Mouse (Mus musculus): ENCODE results near the gene B3glct. TPM values are rescaled to one million over a fixed set of nuclear protein-coding genes. Genes with fewer than 3 reads are reported as not detected.

B3glct gene
- 10 to 100 TPM; 13.5 to 14.7 TPM for total RNA-seq (2021)

DNA sequence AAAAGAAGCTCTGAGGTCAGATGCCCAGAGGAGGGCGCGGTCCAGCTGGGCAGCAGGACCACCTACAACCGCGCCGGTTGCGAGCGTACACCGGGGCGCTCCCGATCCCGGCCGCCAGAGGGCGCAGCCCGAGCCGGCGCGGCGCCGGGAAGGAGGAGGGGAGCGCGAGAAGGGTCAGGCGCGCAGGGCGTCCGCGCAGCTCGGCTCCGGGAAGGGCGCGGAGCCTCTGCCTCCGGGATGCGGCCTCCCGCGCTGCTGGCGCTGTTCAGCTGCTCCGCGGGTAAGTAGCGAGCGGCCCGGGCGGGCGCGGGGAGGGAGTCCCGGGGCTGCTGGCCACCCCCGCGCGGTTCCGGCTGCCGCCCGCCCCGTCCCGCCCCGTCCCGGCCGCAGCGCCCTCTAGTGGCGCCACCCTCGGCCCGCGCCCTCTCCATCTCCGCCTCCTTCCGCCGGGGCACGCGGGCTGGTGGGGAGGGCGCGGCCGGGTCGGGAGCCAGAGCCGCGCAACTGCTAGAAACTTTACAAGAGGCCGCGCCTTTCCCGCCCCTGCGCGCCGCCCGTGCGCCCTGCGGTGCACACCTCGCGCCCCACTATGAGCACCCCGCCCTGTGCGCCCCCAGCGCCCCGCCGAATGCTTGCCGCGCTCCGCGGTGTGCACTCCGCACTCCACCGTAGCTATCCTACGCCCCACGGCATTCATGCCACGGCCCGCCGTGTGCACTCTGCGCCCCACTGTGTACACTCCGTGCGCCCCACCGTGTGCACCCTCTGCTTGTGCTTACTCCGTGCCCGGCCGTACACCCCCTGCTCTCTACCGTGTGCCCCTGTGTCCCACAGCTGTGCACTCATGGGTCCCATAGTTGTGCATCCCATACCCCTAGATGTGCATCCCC, at the start of gene B3glct:
B3glct (plus strand) TSS at position 131 of the 890 bp plus-strand sequence.
- DNase-seq (ENCODE audit: low spot score in 2 of 2), result peak; percentile 79 to 87
- intact Hi-C loops (cut with DNase I), result loop anchor here (5.0 to 10.0 kb wide), 3 partner anchors 41 to 336 kb away; partner anchors contain the start of genes Hsph1 and Rxfp2

DNA sequence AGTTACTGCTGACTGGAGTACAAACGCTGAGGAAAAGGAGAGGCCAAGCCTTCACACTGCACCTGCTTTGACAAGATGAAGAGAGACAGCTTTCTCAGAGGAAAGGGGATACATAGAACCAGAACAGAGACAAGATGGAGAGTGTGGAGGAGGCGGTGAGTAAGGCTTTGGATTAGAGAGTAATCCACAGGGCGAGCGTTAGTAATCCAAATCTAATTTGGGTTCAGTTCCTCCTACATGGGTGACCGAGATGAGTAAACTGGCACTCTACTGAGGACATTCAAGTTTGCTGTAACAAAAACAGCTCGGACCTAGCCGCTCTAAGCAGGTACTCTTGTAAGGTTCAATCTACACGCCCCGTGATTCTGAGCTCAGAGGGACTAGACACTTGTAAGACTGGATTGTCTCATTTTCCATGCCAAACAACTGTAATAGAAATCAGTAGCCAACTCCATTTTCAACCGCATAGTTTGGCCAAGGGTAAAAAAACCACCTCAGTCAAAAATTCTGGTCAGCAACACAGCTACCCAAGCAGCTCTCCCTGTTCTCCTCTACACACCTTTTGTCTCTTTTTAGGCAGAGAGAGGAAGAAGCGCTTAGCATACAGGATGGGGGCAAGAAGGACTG, 43.5 kb upstream of the B3glct start:
- no peak for DNase-seq (ENCODE audit: low spot score in 2 of 2)
- intact Hi-C loops (cut with DNase I), result loop anchor here (5.0 kb wide), 3 partner anchors 43 to 452 kb away; partner anchors contain the start of genes B3glct, Hmgb1 and Uspl1

DNA sequence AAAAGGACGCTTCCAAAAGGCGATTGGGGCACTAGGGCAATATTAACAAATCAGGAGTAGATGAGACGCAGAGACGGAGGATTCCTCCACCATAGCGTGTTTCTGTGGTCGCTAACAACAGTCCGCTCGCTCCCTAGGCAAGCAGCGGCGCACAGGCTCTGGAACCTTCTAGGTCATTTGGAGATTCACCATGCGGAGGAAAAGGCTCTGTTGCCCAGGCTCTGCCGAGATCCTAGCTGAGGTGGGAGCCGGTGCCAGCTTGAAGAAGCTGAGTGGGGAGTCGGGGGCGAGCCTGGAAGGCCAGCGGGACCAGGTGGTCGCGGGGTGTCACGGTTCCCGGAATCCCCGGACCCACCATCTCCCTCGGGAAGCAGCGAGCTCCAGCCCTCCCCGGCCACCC, 42.5 kb upstream of the B3glct start:
- intact Hi-C loops (cut with DNase I), result loop anchor here (5.0 kb wide), 3 partner anchors 42 to 453 kb away; partner anchors contain the start of genes B3glct, Hmgb1 and Uspl1
- DNase-seq (ENCODE audit: low spot score in 2 of 2), result no peak

DNA sequence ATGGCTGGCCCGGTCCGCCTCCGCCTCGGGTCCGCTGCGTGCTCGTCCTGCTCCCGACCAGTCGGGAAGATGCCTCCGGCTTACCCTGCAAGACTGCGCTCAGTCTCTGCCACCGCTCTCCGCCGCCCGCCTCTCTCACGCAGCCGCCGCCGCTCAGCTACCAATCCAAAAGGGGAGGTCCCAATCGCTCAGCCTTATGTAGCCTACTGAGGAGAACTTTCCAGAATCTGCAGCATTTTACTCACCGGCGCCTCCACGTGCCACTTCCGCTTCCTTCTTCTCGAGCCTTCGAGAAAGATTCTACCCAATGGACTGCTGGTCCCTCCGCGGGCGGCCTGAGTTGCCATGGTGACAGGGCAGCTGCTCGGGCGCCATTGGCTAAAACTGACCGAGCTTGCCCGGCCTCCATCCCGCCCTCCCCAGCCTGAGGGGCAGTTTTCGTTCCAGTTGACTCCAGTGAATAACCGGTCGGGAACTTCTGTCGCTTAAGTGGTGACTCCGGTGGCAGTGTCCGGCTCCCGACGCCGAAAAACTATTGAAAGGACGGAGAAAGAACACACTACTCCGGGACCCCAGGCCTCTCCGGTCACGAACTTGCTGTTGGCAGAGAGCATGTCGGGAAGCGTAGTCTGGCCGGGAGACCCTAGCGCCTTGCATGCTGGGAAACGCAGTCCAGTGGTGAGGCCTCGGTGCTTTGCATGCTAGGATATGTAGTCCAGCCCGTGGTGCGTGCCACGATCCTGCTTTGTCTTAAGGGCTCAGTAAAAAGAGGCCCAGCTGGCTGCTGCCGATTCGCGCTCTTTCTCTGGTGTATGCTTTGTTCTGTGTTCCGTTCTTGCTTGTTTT, 41.7 kb upstream of the B3glct start, which contains the start of gene Hsph1:
Hsph1 (minus strand) TSS at position 302 of the 846 bp plus-strand sequence.
- DNase-seq (ENCODE audit: low spot score in 2 of 2), result peak; percentile 99
- intact Hi-C loops (cut with DNase I), result loop anchor here (5.0 kb wide), 3 partner anchors 41 to 454 kb away; partner anchors contain the start of genes B3glct, Hmgb1 and Uspl1

DNA sequence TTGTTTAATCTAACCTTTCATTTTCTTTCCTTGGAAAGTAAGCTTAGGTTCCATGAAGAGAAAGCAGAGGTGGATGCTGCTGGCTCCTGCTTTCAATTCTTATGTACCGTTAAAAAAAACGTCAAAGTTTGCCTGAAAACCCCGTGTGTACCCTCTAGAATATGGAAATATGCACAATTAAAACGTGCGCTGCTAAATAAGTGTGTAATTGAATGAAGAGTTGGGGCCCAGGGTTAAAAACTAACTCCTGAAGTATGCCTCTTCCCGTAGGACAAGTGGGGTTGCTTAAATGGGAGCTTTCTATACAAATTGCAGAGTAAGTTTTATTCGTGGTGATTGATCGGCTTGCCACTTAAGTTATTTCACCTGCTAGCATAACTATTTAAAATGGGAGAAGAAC, 40.7 kb upstream of the B3glct start:
- intact Hi-C loops (cut with DNase I), result loop anchor here (5.0 kb wide), 3 partner anchors 40 to 455 kb away; partner anchors contain the start of genes B3glct, Hmgb1 and Uspl1

DNA sequence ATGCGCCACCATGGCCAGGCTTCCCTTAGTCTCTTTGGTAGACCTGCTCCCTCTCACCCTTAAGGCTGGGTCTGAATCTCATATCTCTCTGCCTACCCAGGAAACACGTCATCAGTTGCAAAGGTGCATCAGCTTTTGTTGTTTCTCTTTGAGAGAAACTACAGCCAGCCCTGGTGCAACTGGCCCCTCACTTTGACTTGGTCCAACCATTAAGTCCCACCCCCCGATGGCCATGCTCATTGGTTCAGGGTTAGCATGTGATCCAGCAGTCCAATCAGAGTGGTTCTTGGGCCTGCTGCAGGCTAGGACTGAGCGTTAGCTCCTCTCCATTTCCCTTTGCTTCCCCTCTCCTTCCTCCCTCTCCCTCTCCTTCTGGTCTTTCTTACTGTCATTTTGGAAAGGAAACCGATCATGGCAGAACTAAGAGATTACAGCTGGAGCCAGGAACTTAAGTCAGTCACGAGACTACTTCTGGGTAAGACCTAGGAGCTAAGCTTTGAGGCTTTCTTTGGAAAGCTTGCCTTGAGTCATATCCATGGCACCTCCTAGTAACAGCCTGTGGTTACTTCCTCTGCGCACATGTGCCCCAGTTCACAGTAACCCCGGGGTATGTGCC, 36.6 kb upstream of the B3glct start:
- no peak for DNase-seq (ENCODE audit: low spot score in 2 of 2)
- intact Hi-C loops (cut with DNase I), result no loop called here

More for the DNA sequence above, 40.7 kb upstream of the B3glct start:
- DNase-seq (ENCODE audit: low spot score in 2 of 2), result no peak

DNA sequence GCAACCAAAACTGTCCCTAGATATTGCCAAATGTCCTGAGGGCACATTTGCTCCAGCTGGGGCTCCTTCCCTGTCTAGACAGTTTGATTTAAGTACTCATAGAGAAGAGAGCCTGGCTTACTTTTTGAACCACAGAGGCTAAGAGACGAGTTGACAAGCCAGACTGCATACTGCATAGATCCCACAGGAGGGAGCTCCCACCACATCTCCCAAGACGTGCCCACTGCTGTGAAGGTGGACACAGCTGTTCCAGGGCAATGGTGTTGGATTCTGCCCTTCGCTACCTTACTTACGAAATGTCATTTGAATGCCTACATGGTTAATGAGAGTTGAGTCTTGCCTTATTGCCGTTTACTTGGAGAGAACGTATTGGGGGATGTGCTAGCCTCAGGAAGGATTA, 35.7 kb upstream of the B3glct start:
- intact Hi-C loops (cut with DNase I), result no loop called here
- DNase-seq (ENCODE audit: low spot score in 2 of 2), result peak in 1 of 2 experiments; percentile 28

DNA sequence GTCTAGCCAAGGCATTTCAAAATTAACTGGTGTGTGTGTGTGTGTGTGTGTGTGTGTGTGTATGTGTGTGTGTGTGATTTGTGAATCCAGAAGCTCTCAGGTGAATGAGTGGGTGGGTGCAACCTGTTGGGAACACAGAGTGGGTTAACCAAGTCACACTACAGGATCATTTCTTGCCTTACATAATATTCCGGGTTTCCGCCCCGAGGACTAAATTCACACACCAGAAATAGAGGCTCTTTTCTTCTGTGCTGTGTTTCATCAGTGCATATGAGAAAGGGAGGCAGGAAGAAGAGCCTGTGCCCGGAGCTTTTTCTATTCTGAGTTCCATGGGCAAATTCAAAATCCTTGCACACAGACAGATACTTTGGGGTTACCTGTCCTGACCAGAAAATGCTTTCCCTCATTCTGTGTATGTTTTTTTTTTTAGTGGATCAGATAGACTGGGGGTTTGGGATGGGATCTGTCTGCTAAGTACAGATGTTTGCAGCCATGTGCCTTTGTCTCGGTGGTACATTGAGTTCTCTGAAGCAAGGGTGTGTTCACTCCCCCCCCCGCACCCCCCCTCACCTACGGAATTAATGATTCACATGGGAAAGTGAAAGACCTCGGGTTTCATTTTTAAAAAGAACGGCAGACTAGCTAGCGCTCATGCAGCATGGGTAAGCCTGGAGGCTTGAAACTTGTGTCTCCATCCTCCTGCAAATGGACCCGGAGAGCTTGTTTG, 35.1 kb upstream of the B3glct start:
- peak in 1 of 2 experiments; percentile 44 for DNase-seq (ENCODE audit: low spot score in 2 of 2)
- intact Hi-C loops (cut with DNase I), result no loop called here

DNA sequence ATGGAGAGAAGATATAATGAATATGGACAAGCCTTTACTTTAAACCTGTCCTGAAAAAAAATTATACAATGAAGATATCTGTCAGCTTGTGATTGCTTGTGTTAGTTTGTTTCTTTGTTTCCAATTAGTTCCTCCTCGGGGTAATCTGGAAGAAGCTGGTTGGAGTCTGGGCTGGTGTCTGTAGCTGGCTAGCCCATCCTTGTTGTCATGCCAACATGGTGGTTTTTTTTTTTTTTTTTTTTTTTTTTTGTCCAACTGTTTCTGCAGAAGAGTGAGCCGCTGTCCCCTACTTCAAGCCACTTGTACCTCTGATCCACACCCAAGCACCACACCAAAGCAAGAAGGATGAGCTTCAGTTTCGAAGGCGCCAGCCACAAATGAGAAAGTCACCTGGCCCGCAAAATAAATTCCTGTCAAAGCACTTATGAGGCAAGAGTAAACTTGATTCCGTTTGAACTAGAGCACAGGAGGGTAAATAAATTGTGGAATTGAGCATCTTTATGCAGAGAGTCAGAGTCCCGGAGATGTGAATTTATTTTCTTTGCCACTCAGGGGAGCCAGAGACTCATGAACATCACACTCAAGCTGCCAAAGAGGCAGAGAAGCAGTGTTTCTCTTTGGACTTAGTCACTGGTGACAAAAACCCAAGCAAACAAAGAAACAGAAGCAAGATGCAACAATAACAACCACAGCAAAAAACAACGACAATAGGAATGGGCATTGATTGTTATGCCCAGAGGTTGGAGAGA, 30.5 kb upstream of the B3glct start:
- no peak for DNase-seq (ENCODE audit: low spot score in 2 of 2)
- intact Hi-C loops (cut with DNase I), result loop anchor here (5.0 kb wide), 2 partner anchors 200 to 375 kb away; no protein-coding TSS in a partner anchor

DNA sequence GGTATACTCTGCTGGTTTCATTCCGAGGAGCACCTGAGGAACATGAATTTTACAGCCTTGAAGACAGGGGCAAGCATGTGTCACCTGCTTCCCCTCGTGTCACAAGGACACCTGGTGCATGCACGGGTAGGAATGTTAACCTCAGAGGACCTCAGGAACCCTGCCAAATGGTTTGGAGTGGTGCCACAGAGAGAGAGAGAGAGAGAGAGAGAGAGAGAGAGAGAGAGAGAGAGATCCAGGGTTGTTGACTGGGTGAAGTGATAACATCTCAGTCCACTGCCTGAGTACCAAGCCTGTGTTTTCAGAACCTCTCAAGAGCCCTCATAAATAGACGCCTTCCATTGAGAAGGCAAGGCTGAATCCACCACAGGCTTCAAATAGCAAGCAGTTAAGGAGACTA, 29.8 kb upstream of the B3glct start:
- DNase-seq (ENCODE audit: low spot score in 2 of 2), result no peak
- intact Hi-C loops (cut with DNase I), result loop anchor here (5.0 kb wide), 2 partner anchors 199 to 374 kb away; no protein-coding TSS in a partner anchor

DNA sequence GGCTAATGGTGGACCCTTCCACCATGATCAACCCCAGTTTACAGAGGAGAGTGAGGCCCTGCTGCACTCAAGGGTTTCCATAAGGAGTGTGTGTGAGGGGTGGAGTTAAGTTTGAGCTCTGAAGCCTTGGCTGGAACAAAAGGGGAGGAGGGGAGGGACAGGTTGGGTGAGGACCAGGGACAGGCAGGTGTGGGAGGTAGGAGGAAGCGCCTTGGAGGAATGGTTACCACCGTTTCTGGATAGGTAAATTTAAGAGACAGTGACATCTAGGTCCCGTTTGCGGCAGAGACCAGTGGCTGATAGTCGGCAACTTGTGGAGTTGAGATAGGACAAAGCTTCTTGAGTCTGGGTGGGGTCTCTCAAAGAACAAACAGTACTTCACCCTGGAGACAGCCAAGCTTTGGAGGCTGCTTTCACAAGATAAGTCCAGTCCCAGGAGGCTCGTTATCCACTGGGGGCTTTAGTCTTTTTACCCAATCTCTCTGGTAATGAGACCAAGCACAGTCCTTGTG, 29.1 kb upstream of the B3glct start:
- intact Hi-C loops (cut with DNase I), result loop anchor here (5.0 kb wide), 2 partner anchors 198 to 373 kb away; no protein-coding TSS in a partner anchor
- DNase-seq (ENCODE audit: low spot score in 2 of 2), result no peak

DNA sequence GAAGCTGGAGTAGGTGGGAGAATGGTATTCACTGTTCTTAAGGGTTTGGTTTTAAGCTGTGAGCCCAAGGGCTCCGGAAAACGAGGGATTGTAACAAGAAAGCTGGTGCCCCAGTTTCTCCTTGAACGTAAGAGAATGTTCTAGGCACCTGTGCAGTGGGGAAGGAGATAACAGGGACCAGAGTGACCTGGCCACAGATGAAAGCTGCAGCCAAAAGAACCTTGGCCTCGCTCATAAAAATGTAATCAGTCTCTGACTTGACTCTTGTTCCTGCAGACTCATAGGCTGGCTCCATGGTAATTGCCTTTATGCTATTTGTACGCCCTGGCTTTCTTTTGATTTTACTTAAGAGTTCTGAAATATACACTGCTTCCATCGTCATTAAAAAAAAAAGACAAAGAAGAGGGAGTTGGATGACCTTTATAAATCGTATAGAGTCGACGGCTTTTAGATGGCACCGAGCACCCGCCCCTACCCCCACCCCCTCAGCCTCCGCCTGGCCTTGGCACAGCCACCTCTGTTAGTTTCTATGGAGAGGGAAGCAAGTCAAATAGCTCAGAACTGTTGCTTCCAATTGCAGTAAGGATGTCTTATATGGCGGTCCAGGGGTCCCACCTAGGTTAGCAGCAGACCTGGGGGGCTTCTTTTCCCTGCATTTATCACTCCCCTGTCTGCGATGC, 28.4 kb upstream of the B3glct start:
- DNase-seq (ENCODE audit: low spot score in 2 of 2), result no peak
- intact Hi-C loops (cut with DNase I), result loop anchor here (5.0 kb wide), 2 partner anchors 198 to 373 kb away; no protein-coding TSS in a partner anchor

DNA sequence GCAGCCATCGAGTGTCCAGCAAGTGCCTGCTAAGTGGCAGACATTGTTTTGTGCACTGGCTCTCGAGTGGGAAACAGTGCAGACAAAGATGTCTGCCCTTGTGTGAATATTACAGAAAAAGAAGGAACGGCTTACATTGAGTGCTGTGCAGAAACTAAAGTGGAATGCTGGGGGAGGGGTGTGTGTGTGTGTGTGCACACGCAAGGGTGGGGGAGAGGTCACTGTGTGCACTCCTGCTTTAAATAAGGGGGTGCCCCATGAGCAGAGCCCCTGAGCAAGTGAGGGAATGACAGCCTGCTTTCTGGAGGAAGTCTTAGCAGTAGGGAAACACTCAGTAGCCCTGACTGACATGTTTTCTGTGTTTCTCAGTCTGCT, 27.9 kb upstream of the B3glct start:
- intact Hi-C loops (cut with DNase I), result no loop called here
- no peak for DNase-seq (ENCODE audit: low spot score in 2 of 2)

DNA sequence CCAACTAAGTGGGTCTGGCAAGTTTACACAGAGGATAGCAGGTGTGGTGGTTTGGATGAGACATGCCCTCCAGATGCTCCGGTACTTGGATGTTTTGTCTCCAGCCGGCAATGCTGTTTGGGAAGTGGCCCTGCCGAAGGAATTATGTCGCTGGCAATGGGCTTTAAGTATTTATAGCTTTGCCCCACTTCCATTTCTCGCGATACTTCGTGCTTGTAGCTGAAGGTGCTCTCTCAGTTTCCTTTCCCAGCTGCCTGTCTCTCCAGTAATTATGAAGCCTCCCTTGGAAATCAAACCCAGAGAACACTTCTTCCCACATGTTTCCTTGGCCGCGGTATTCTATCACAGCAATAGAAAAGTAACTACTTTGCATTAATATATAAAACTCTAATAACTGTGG, 22.4 kb upstream of the B3glct start:
- DNase-seq (ENCODE audit: low spot score in 2 of 2), result no peak
- intact Hi-C loops (cut with DNase I), result no loop called here

DNA sequence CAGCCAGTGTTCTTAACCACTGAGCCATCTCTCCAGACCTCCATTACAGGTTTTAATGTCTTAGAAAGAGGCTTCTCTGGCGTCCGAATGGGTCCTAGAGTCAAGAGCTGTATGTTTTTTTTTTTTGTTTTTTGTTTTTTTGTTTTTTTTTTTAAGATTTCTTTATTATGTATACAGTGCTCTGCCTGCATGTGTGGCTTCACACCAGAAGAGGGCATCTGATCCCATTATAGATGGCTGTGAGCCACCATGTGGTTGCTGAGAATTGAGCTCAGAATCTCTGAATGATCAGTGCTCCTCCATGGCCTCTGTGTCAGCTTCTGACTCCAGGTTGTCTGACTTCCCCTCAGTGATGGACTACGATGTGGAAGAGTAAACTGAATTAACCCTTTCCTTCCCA, 20.0 kb upstream of the B3glct start:
- no peak for DNase-seq (ENCODE audit: low spot score in 2 of 2)
- intact Hi-C loops (cut with DNase I), result no loop called here

DNA sequence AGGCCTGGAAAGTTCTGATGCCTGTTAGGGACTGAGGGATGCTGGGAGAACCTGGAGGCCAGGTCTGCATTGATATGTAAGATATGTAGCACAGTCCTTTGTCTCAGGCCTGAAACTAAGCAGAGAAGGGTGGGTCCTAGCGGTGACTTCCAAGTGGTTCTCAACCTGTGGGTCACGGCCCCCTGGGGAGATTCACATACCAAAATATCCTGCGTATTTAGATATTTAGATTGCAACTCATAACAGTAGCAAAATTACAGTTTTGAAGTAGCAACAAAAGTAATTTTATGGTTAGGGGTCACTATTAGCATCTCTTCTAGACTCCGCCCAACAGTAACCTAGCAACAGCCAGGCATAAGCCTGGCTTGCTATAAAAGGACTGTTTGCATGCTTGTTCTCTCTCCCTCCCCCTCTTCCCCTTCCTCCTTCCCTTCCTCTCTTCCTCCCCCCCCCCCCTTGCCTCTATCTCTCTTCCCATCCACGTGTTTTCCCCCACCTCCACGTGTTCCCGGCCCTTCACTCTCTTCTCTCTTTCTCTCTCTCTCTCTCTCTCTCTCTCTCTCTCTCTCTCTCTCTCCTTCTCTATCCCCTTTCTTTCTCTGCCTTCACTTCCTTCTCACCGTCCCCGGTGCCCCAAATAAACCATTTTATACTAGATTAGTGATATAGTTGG, 19.2 kb upstream of the B3glct start:
- intact Hi-C loops (cut with DNase I), result no loop called here
- no peak for DNase-seq (ENCODE audit: low spot score in 2 of 2)
